Mouse (Mus musculus) spleen, adult 2 months (tissue): ENCODE results near the gene Iqschfp. TPM values are rescaled to one million over a fixed set of nuclear protein-coding genes. Genes with fewer than 3 reads are reported as not detected.

Experiments used
- DNase-seq, 2 experiments: peaks; one replicate each; pipeline versions ENCODE4 v3.0.0 to v3.0.0-alpha.2; 2012 to 2021; ENCODE audit warnings: low spot score in 2 of 2, low read depth in 1 of 2
- H3K27ac ChIP-seq: fragments of 200-500 bp; 2 replicates; pipeline ENCODE4 v1.5.1; 2012; ENCODE audit warnings: low read length, inconsistent platforms; ENCODE audit not compliant: insufficient read depth
- H3K27me3 ChIP-seq: fragments of 200-500 bp; 2 replicates; pipeline ENCODE4 v1.6.1; 2012; ENCODE audit warnings: mild to moderate bottlenecking, moderate library complexity, low read length, inconsistent platforms; ENCODE audit not compliant: control insufficient read depth, insufficient read depth
- H3K36me3 ChIP-seq: fragments of 200-500 bp; 2 replicates; pipeline ENCODE4 v1.6.1; 2012; ENCODE audit warnings: mild to moderate bottlenecking, low read length, inconsistent platforms; ENCODE audit not compliant: control insufficient read depth, insufficient read depth
- H3K4me1 ChIP-seq: fragments of 200-500 bp; 2 replicates; pipeline ENCODE4 v1.6.1; 2011; ENCODE audit warnings: inconsistent platforms; ENCODE audit not compliant: control insufficient read depth, insufficient read depth, insufficient read length
- H3K4me3 ChIP-seq: fragments of 200-500 bp; 2 replicates; pipeline ENCODE4 v1.5.1; 2011; ENCODE audit warnings: mild to moderate bottlenecking, inconsistent platforms; ENCODE audit not compliant: insufficient read depth, insufficient read length; ENCODE audit errors: extremely low read depth
- CTCF ChIP-seq: fragments of 200-500 bp; IDR thresholded peaks from 2 replicates; pipeline ENCODE4 v1.5.1; 2011; ENCODE audit warnings: mild to moderate bottlenecking, inconsistent platforms; ENCODE audit not compliant: insufficient read depth, insufficient read length, insufficient replicate concordance; ENCODE audit errors: extremely low read depth
- POLR2A ChIP-seq: fragments of 200-500 bp; IDR thresholded peaks from 2 replicates; pipeline ENCODE4 v1.6.1; 2011; ENCODE audit warnings: low read depth, low read length, inconsistent platforms
- WGBS: fragments of 180-500 bp; shearing (Covaris S2); methylation state at CpG from one replicate; pipeline ENCODE4 v1.1.7; 2018; 5-methylcytosine and 5-hydroxymethylcytosine counted together
- polyA plus RNA-seq: library from polyadenylated mRNA; depleted of rRNA; stranded (reverse); fragments of >200 nt; gene quantifications from 2 replicates; pipeline ENCODE4 v1.2.3, GENCODE M21; 2012

Gene Iqschfp
- polyA plus RNA-seq, 1 experiment, result not detected

- TF ChIP-seq CTCF (no peak), POLR2A (no peak)
- Histone ChIP-seq H3K27ac (no peak overlapping the region), H3K36me3 (no peaks in the 10 kb centered on the region), H3K4me3 (no peak overlapping the region), H3K4me1 (no peaks in the 10 kb centered on the region), H3K27me3 (no peaks in the 10 kb centered on the region)
- no peak for DNase-seq
- WGBS, result 55% methylated on average over 2 of the region's 2 CpGs
Observed at GRCm38 (mm10) chr3:68403783-68404217, 511.8 kb downstream of the Iqschfp start.

DNA sequence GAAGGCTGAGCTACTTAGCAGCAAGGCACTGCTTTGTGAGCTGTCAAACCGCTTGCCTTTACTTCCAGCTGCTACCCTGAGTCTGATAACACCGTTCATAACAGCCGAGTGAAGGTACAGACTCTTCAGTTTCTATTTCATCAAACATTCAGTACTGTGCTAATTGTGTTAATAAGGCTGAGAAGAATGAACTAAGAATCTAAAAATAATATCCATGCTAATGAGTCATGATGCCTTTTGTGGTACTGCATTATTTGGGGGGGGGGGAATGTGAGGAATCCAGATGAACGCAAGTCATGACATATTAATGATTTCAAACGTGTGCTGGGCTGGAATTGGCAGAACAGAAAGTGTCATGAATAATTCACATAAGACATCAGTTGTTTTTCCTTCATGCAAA lies 513.7 kb downstream of the Iqschfp start:
- no peak for DNase-seq
- WGBS, result 81% methylated on average over 5 of the region's 5 CpGs
- H3K4me3 ChIP-seq, result no peak overlapping the region
- H3K27ac ChIP-seq, result no peak overlapping the region
- no peaks in the 10 kb centered on the region for H3K36me3 ChIP-seq
- no peaks in the 10 kb centered on the region for H3K4me1 ChIP-seq
- TF ChIP-seq CTCF, result no peak
- no peaks in the 10 kb centered on the region for H3K27me3 ChIP-seq

GRCm38 (mm10) chr3:68412262-68412661 lies 520.2 kb downstream of the Iqschfp start:
- H3K4me3 ChIP-seq, result no peak overlapping the region
- 52% methylated on average over 3 of the region's 3 CpGs for WGBS

GRCm38 (mm10) chr3:68419792-68420191 lies 527.8 kb downstream of the Iqschfp start:
- H3K4me1 ChIP-seq, result no peaks in the 10 kb centered on the region
- 88% methylated on average over 4 of the region's 4 CpGs for WGBS
- H3K27ac ChIP-seq, result no peak overlapping the region
- no peak for TF ChIP-seq POLR2A
- H3K4me3 ChIP-seq, result no peak overlapping the region
- no peaks in the 10 kb centered on the region for H3K27me3 ChIP-seq
- no peaks in the 10 kb centered on the region for H3K36me3 ChIP-seq
- no peak for DNase-seq

More at GRCm38 (mm10) chr3:68412262-68412661, 520.2 kb downstream of the Iqschfp start:
- H3K27me3 ChIP-seq, result no peaks in the 10 kb centered on the region
- no peaks in the 10 kb centered on the region for H3K4me1 ChIP-seq
- no peak for TF ChIP-seq CTCF
- TF ChIP-seq POLR2A, result no peak
- DNase-seq, result no peak
- H3K27ac ChIP-seq, result no peak overlapping the region
- no peaks in the 10 kb centered on the region for H3K36me3 ChIP-seq

DNA sequence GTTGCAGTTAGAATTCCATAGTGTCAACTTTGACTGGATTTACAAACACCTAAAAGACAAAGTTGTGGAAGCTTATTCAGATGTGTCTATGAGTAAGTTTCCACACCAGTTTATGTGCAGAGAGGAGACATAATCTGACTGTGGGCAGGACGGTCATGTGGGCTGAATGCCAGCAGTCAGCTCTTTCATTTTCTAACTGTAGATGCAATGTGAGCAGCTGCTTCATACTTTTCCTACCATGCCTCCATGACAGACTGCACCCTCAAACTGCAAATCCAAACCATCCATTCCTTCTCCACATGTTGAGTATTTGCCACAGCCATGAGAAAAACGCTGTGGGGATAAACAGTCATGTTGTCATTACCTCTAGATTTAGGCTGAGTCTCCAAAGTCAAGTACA lies 528.9 kb downstream of the Iqschfp start:
- no peak for DNase-seq
- 88% methylated on average over 2 of the region's 2 CpGs for WGBS
- H3K27ac ChIP-seq, result no peak overlapping the region

GRCm38 (mm10) chr3:68421849-68422248 lies 529.8 kb downstream of the Iqschfp start:
- H3K4me3 ChIP-seq, result no peak overlapping the region
- no peak overlapping the region for H3K27ac ChIP-seq
- H3K27me3 ChIP-seq, result no peaks in the 10 kb centered on the region
- no peak for DNase-seq
- no peaks in the 10 kb centered on the region for H3K36me3 ChIP-seq
- TF ChIP-seq CTCF, result no peak
- no peaks in the 10 kb centered on the region for H3K4me1 ChIP-seq
- WGBS, result 87% methylated on average over 2 of the region's 2 CpGs

More for the DNA sequence above, 528.9 kb downstream of the Iqschfp start:
- Histone ChIP-seq H3K4me3 (no peak overlapping the region), H3K36me3 (no peaks in the 10 kb centered on the region), H3K4me1 (no peaks in the 10 kb centered on the region), H3K27me3 (no peaks in the 10 kb centered on the region)
- TF ChIP-seq POLR2A, result no peak
- TF ChIP-seq CTCF, result no peak

DNA sequence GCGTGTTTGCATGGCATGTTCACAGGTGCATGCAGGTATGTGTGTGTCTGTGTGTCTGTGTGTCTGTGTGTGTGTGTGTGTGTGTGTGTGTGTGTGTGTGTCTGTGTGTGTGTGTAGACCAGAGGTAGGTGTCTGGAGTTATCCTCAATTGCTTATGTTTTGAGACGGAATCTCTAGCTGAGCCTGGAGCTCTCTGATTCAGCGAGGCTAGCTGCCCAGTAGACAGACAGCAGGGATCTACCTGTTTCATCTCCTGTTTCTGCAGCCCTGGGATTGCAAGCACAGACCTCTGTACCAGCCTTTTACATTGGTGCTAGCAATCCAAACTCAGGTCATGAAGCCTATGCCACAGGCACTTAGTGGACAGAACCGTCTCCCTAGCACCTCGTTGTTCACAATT lies 536.0 kb downstream of the Iqschfp start:
- Histone ChIP-seq H3K4me3 (no peak overlapping the region), H3K36me3 (no peaks in the 10 kb centered on the region), H3K27ac (no peak overlapping the region), H3K4me1 (no peaks in the 10 kb centered on the region), H3K27me3 (no peaks in the 10 kb centered on the region)
- no peak for DNase-seq
- 90% methylated on average over 5 of the region's 5 CpGs for WGBS
- TF ChIP-seq CTCF (no peak), POLR2A (no peak)

GRCm38 (mm10) chr3:68434435-68434834 lies 542.4 kb downstream of the Iqschfp start:
- Histone ChIP-seq H3K27me3 (no peaks in the 10 kb centered on the region), H3K27ac (no peak overlapping the region), H3K36me3 (no peaks in the 10 kb centered on the region), H3K4me3 (no peak overlapping the region), H3K4me1 (no peaks in the 10 kb centered on the region)
- WGBS, result 85% methylated on average over 7 of the region's 7 CpGs
- TF ChIP-seq POLR2A (no peak), CTCF (no peak)
- no peak for DNase-seq
